In the genomic region with DNA sequence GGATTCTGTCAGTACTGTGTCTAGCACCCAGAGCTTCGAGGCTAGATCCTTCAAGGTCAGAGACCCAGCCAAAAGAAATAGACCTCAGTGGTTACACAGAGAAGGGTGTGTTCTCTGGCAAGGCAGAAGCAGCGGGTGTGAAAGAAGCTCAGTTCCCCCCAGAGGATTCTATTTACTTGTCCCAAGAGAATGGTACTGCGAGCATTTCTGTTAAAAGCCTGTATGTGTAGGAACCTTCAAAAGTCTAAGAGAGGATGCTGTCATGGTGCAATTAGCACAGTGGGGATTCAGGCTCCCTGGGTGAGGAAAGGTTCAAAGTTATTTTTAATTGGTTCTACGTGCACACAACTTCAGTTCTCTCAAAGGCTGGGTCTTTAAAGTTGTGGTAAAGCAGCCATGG, we compare ENCODE assay signal across 20 mouse cellular contexts. TPM values are rescaled to one million over a fixed set of nuclear protein-coding genes. Genes with fewer than 3 reads are reported as not detected.
DNase-seq lines count a peak whose midpoint lies in the region; ATAC-seq and TF ChIP-seq lines count a peak whose summit lies in the region.
"Had no signal": no experiment of that assay in that cellular context is flagged by ENCODE, and none has a peak within 500 bp of the region (broad histone marks: within the 10 kb centered on the region; RNA-seq: fewer than 3 reads in every experiment).

No protein-coding gene starts in this region.

- TF ChIP-seq CTCF in stomach, postnatal 0 days (IDR thresholded peaks at IDR 0.05; ENCODE audit: low read depth): no peak

- no peak overlapping the region for H3K9ac ChIP-seq in stomach, embryonic 16.5 days (ENCODE audit: low read length)
- H3K9ac ChIP-seq in stomach, postnatal 0 days (ENCODE audit: low read length): no peak overlapping the region
- H3K9ac ChIP-seq: liver, embryonic 15.5 days; neural tube, embryonic 13.5 days had no signal

- no peak overlapping the region for H3K4me2 ChIP-seq in stomach, embryonic 16.5 days (ENCODE audit: low read depth, low read length)
- no peak overlapping the region for H3K4me2 ChIP-seq in stomach, postnatal 0 days (replicated peaks; ENCODE audit: low read depth)
- H3K4me2 ChIP-seq: liver, embryonic 15.5 days; neural tube, embryonic 13.5 days had no signal

- no peaks in the 10 kb centered on the region for H3K27me3 ChIP-seq in stomach, embryonic 16.5 days (ENCODE audit: control insufficient read depth, insufficient read depth, low read length)
- no peaks in the 10 kb centered on the region for H3K27me3 ChIP-seq in stomach, postnatal 0 days (ENCODE audit: control insufficient read depth, insufficient read depth, low read length)
- H3K27me3 ChIP-seq in limb, embryonic 10.5 days (ENCODE audit: low read depth, poor library complexity, severe bottlenecking): no peaks in the 10 kb centered on the region
- H3K27me3 ChIP-seq: liver, embryonic 15.5 days; neural tube, embryonic 13.5 days had no signal

- no peaks in the 10 kb centered on the region for H3K9me3 ChIP-seq in stomach, embryonic 16.5 days (replicated peaks; ENCODE audit: control insufficient read depth, low read length)
- no peaks in the 10 kb centered on the region for H3K9me3 ChIP-seq in stomach, postnatal 0 days (ENCODE audit: control insufficient read depth, low read length)
- no peaks in the 10 kb centered on the region for H3K9me3 ChIP-seq in limb, embryonic 10.5 days (replicated peaks)
- H3K9me3 ChIP-seq: G1E; liver, embryonic 15.5 days; neural tube, embryonic 13.5 days had no signal

- no peak overlapping the region for H3K4me3 ChIP-seq in stomach, embryonic 16.5 days (replicated peaks; ENCODE audit: low read length)
- H3K4me3 ChIP-seq in stomach, postnatal 0 days (ENCODE audit: low read depth, low read length): no peak overlapping the region
- H3K4me3 ChIP-seq in limb, embryonic 10.5 days: no peak overlapping the region
- H3K4me3 ChIP-seq: liver, embryonic 15.5 days; neural tube, embryonic 13.5 days had no signal

- H3K4me1 ChIP-seq in stomach, embryonic 16.5 days (ENCODE audit: control insufficient read depth, insufficient read depth, low read length): peaks cover 6% of the 10 kb centered on the region; the same call in 1 of the 2 replicates
- H3K4me1 ChIP-seq in stomach, postnatal 0 days (replicated peaks; ENCODE audit: control insufficient read depth, insufficient read depth): peaks cover 2% of the 10 kb centered on the region; the same call in 1 of the 2 replicates
- H3K4me1 ChIP-seq in limb, embryonic 10.5 days: peaks cover 25% of the 10 kb centered on the region
- H3K4me1 ChIP-seq: liver, embryonic 15.5 days; neural tube, embryonic 13.5 days had no signal

- no peak for DNase-seq in stomach, postnatal 0 days (ENCODE audit: low spot score)
- DNase-seq in R1 (ENCODE audit: low read depth, low spot score): peak; percentile 62
- no peak for DNase-seq in limb, embryonic 10.5 days (ENCODE audit: low spot score)
- no peak for DNase-seq in cerebellum, adult 9-11 months
- no peak for DNase-seq in adrenal gland, adult 18-20 months (ENCODE audit: low spot score in 2 of 2)
- DNase-seq in thymus, postnatal 0 days (ENCODE audit: low spot score): no peak
- DNase-seq: cerebellum, adult 11 months; heart, postnatal 14 days; kidney, adult 9 months; layer of hippocampus, adult 9-11 months; spleen, adult 18-20 months; thymus, adult 2 months had no signal

- H3K27ac ChIP-seq in stomach, embryonic 16.5 days (ENCODE audit: low read length): 0 out of 2 replicates have a peak overlapping the region, but pooled peaks have one; percentile 18
- H3K27ac ChIP-seq in stomach, postnatal 0 days (replicated peaks): no peak overlapping the region
- H3K27ac ChIP-seq in limb, embryonic 10.5 days: 0 out of 2 replicates have a peak overlapping the region, but pooled peaks have one; percentile 68
- H3K27ac ChIP-seq: liver, embryonic 15.5 days; macrophage; neural tube, embryonic 13.5 days had no signal

- 57% methylated on average over 4 of the region's 4 CpGs for WGBS in stomach, embryonic 16.5 days
- 65% methylated on average over 4 of the region's 4 CpGs for WGBS in stomach, postnatal 0 days
- 64% methylated on average over 4 of the region's 4 CpGs for WGBS in limb, embryonic 10.5 days

- ATAC-seq in stomach, embryonic 16.5 days (ENCODE audit: insufficient read depth, low FRiP score): no peak
- ATAC-seq in stomach, postnatal 0 days (ENCODE audit: low FRiP score, low TSS enrichment): no peak
- ATAC-seq: activated CD4-positive, CD25-positive, alpha-beta regulatory T cell, adult 4 months; hindbrain, embryonic 16.5 days; midbrain, embryonic 16.5 days had no signal

- no peak for TF ChIP-seq EP300 in stomach, postnatal 0 days (optimal IDR thresholded peaks at IDR 0.05)

- H3K36me3 ChIP-seq in stomach, embryonic 16.5 days (ENCODE audit: control insufficient read depth, insufficient read depth, low read length): no peaks in the 10 kb centered on the region
- no peaks in the 10 kb centered on the region for H3K36me3 ChIP-seq in stomach, postnatal 0 days (ENCODE audit: control insufficient read depth, insufficient read depth, low read length)
- peaks cover 17% of the 10 kb centered on the region for H3K36me3 ChIP-seq in limb, embryonic 10.5 days
- H3K36me3 ChIP-seq: G1E; liver, embryonic 15.5 days; neural tube, embryonic 13.5 days had no signal

RNA-seq across cellular contexts. Expression of a gene that starts 22.0 kb away (rescaled TPM):
- 20.0 and 21.3 TPM in 2 replicates for polyA plus RNA-seq in stomach, embryonic 16.5 days (2015; fragmentation: Nextera tagmentation; extraction: Ambion mirVana)
- 7.5 and 8.3 TPM in 2 replicates for polyA plus RNA-seq in stomach, postnatal 0 days (2015; fragmentation: Nextera tagmentation; extraction: Ambion mirVana)
- 26.7 and 35.2 TPM in 2 replicates for polyA plus RNA-seq in limb, embryonic 10.5 days (2016; fragmentation: Nextera tagmentation; extraction: Ambion mirVana)
- total RNA-seq in adrenal gland, adult 18-20 months (2021): 1 to 10 TPM; 8.6 to 9.8 TPM
- polyA plus RNA-seq in thymus, postnatal 0 days (2015; fragmentation: Nextera tagmentation; extraction: Ambion mirVana): 5.1 and 5.5 TPM in 2 replicates
- polyA plus RNA-seq: G1E had no signal

RNA-seq across cellular contexts. Expression of a gene that starts 57.8 kb away (rescaled TPM):
- 1.2 and 1.3 TPM in 2 replicates for polyA plus RNA-seq in stomach, embryonic 16.5 days (2015; fragmentation: Nextera tagmentation; extraction: Ambion mirVana)
- polyA plus RNA-seq in stomach, postnatal 0 days (2015; fragmentation: Nextera tagmentation; extraction: Ambion mirVana): 0.74 and 1.1 TPM in 2 replicates
- 0.69 and 0.95 TPM in 2 replicates for polyA plus RNA-seq in limb, embryonic 10.5 days (2016; fragmentation: Nextera tagmentation; extraction: Ambion mirVana)
- total RNA-seq in adrenal gland, adult 18-20 months (2021): under 1 TPM; 0.45 to 0.56 TPM
- polyA plus RNA-seq in thymus, postnatal 0 days (2015; fragmentation: Nextera tagmentation; extraction: Ambion mirVana): 9.2 and 9.8 TPM in 2 replicates
- total RNA-seq: heart, postnatal 14 days had no signal
- polyA plus RNA-seq: G1E had no signal
